ENCODE assay signal across 8 mouse cellular contexts in the genomic region with DNA sequence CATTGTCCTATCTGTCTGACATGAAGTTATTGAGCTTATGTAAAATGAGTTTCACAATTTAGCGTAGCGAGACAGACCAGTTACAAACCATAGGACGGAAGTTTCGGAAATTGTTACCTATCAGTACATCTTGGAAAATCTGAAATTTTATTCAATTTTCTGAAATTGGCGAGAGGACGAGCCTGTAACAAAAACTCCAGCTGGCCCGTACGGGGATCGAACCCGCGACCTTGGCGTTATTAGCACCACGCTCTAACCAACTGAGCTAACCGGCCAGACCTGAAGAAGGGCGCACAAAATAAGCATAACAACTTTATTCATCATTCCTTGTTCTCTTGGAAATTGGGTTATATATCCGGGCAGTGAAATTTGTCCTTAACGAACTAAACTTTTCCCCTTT. TPM values are rescaled to one million over a fixed set of nuclear protein-coding genes. Genes with fewer than 3 reads are reported as not detected.
DNase-seq lines count a peak whose midpoint lies in the region; ATAC-seq and TF ChIP-seq lines count a peak whose summit lies in the region.

No protein-coding gene starts in this region.

- no peak for TF ChIP-seq CTCF in heart, postnatal 0 days (IDR thresholded peaks at IDR 0.05; ENCODE audit: low read depth)
- TF ChIP-seq CTCF in stomach, postnatal 0 days (IDR thresholded peaks at IDR 0.05; ENCODE audit: low read depth), result no peak

- no peaks in the 10 kb centered on the region for H3K36me3 ChIP-seq in forebrain, embryonic 12.5 days (replicated peaks)
- H3K36me3 ChIP-seq in heart, postnatal 0 days (replicated peaks; ENCODE audit: control insufficient read depth, insufficient read depth, low read length), result no peaks in the 10 kb centered on the region
- H3K36me3 ChIP-seq in liver, embryonic 15.5 days (replicated peaks), result no peaks in the 10 kb centered on the region
- no peaks in the 10 kb centered on the region for H3K36me3 ChIP-seq in neural tube, embryonic 11.5 days (ENCODE audit: control insufficient read depth, insufficient read depth, low read length)
- H3K36me3 ChIP-seq in stomach, postnatal 0 days (ENCODE audit: control insufficient read depth, insufficient read depth, low read length), result no peaks in the 10 kb centered on the region

- H3K27me3 ChIP-seq in forebrain, embryonic 12.5 days, result no peaks in the 10 kb centered on the region
- no peaks in the 10 kb centered on the region for H3K27me3 ChIP-seq in heart, postnatal 0 days (ENCODE audit: control insufficient read depth, insufficient read depth, low read length)
- no peaks in the 10 kb centered on the region for H3K27me3 ChIP-seq in liver, embryonic 15.5 days
- no peaks in the 10 kb centered on the region for H3K27me3 ChIP-seq in neural tube, embryonic 11.5 days (ENCODE audit: control insufficient read depth, insufficient read depth, low read length)
- no peaks in the 10 kb centered on the region for H3K27me3 ChIP-seq in stomach, postnatal 0 days (ENCODE audit: control insufficient read depth, insufficient read depth, low read length)

- H3K4me1 ChIP-seq in forebrain, embryonic 12.5 days, result peaks cover 18% of the 10 kb centered on the region
- H3K4me1 ChIP-seq in heart, postnatal 0 days (ENCODE audit: control insufficient read depth, insufficient read depth), result no peaks in the 10 kb centered on the region
- peaks cover 35% of the 10 kb centered on the region for H3K4me1 ChIP-seq in liver, embryonic 15.5 days (replicated peaks)
- 0 out of 2 replicates have a peak, but pooled peaks cover 5% of the 10 kb centered on the region for H3K4me1 ChIP-seq in neural tube, embryonic 11.5 days (ENCODE audit: control insufficient read depth, insufficient read depth, low read length)
- H3K4me1 ChIP-seq in stomach, postnatal 0 days (replicated peaks; ENCODE audit: control insufficient read depth, insufficient read depth), result no peaks in the 10 kb centered on the region; the same call in 1 of the 2 replicates

- TF ChIP-seq EP300 in heart, postnatal 0 days (IDR thresholded peaks at IDR 0.05; ENCODE audit: low read depth), result no peak
- TF ChIP-seq EP300 in stomach, postnatal 0 days (optimal IDR thresholded peaks at IDR 0.05), result no peak

- peak overlapping the region; percentile 63 for H3K9ac ChIP-seq in forebrain, embryonic 12.5 days
- peak overlapping the region; percentile 66 for H3K9ac ChIP-seq in heart, postnatal 0 days (replicated peaks; ENCODE audit: low read depth, low read length)
- H3K9ac ChIP-seq in liver, embryonic 15.5 days, result peak overlapping the region; percentile 71
- no peak overlapping the region for H3K9ac ChIP-seq in neural tube, embryonic 11.5 days (ENCODE audit: low read length)
- H3K9ac ChIP-seq in stomach, postnatal 0 days (ENCODE audit: low read length), result peak overlapping the region; percentile 63

- H3K9me3 ChIP-seq in forebrain, embryonic 12.5 days, result no peaks in the 10 kb centered on the region
- H3K9me3 ChIP-seq in heart, postnatal 0 days (replicated peaks; ENCODE audit: control insufficient read depth, low read length), result no peaks in the 10 kb centered on the region
- H3K9me3 ChIP-seq in liver, embryonic 15.5 days (replicated peaks), result no peaks in the 10 kb centered on the region
- no peaks in the 10 kb centered on the region for H3K9me3 ChIP-seq in neural tube, embryonic 11.5 days (ENCODE audit: control insufficient read depth, low read length)
- no peaks in the 10 kb centered on the region for H3K9me3 ChIP-seq in stomach, postnatal 0 days (ENCODE audit: control insufficient read depth, low read length)

- H3K27ac ChIP-seq in forebrain, embryonic 12.5 days, result no peak overlapping the region
- peak overlapping the region; percentile 82 for H3K27ac ChIP-seq in heart, postnatal 0 days (ENCODE audit: low read depth)
- peak overlapping the region; percentile 80 for H3K27ac ChIP-seq in liver, embryonic 15.5 days (replicated peaks)
- H3K27ac ChIP-seq in neural tube, embryonic 11.5 days (ENCODE audit: low read depth, low read length), result no peak overlapping the region
- peak overlapping the region; percentile 72; the same call in 1 of the 2 replicates for H3K27ac ChIP-seq in stomach, postnatal 0 days (replicated peaks)

- peak overlapping the region; percentile 50 for H3K4me3 ChIP-seq in forebrain, embryonic 12.5 days (replicated peaks)
- peak overlapping the region; percentile 62 for H3K4me3 ChIP-seq in heart, postnatal 0 days (ENCODE audit: low read depth, low read length)
- H3K4me3 ChIP-seq in liver, embryonic 15.5 days (replicated peaks), result peak overlapping the region; percentile 64
- H3K4me3 ChIP-seq in neural tube, embryonic 11.5 days (ENCODE audit: low read depth, low read length), result peak overlapping the region; percentile 42
- H3K4me3 ChIP-seq in stomach, postnatal 0 days (ENCODE audit: low read depth, low read length), result peak overlapping the region; percentile 60

- DNase-seq in CD4-positive, CD25-positive, alpha-beta regulatory T cell, adult 2 months (ENCODE audit: low read depth, low spot score), result peak; percentile 89
- DNase-seq in c-Kit-negative CD71-positive TER-119-positive erythroid progenitor cells, embryonic 14.5 days (ENCODE audit: low read depth, low spot score), result peak; percentile 81
- DNase-seq in heart, postnatal 0 days (ENCODE audit: low spot score), result peak; percentile 71
- DNase-seq in kidney, postnatal 36 days, result peak; percentile 90 to 94
- DNase-seq in neural tube, embryonic 11.5 days (ENCODE audit: low spot score), result peak; percentile 85
- peak; percentile 82 for DNase-seq in stomach, postnatal 0 days (ENCODE audit: low spot score)

- peak overlapping the region; percentile 67 for H3K4me2 ChIP-seq in forebrain, embryonic 12.5 days
- peak overlapping the region; percentile 65 for H3K4me2 ChIP-seq in heart, postnatal 0 days (ENCODE audit: low read depth, low read length)
- H3K4me2 ChIP-seq in liver, embryonic 15.5 days, result peak overlapping the region; percentile 86
- peak overlapping the region; percentile 55 for H3K4me2 ChIP-seq in neural tube, embryonic 11.5 days (ENCODE audit: low read depth)
- peak overlapping the region; percentile 71 for H3K4me2 ChIP-seq in stomach, postnatal 0 days (replicated peaks; ENCODE audit: low read depth)

- under 1% methylated on average over 17 of the region's 17 CpGs for WGBS in forebrain, embryonic 12.5 days
- WGBS in heart, postnatal 0 days, result 0% methylated on average over 17 of the region's 17 CpGs
- 0% methylated on average over 17 of the region's 17 CpGs for WGBS in liver, embryonic 15.5 days (ENCODE audit: insufficient replicate concordance)
- under 1% methylated on average over 17 of the region's 17 CpGs for WGBS in neural tube, embryonic 11.5 days
- under 1% methylated on average over 17 of the region's 17 CpGs for WGBS in stomach, postnatal 0 days

- ATAC-seq in forebrain, embryonic 12.5 days (ENCODE audit: low FRiP score), result peak; percentile 82
- ATAC-seq in heart, postnatal 0 days (ENCODE audit: insufficient read depth, low read depth), result peak; percentile 78
- peak; percentile 84 for ATAC-seq in liver, embryonic 15.5 days (ENCODE audit: insufficient read depth)
- ATAC-seq in neural tube, embryonic 11.5 days (ENCODE audit: insufficient read depth, low FRiP score, low TSS enrichment), result peak; percentile 85
- peak; percentile 81 for ATAC-seq in stomach, postnatal 0 days (ENCODE audit: low FRiP score, low TSS enrichment)

RNA-seq across cellular contexts. Expression of a gene that starts 14.2 kb away (rescaled TPM):
- polyA plus RNA-seq in forebrain, embryonic 12.5 days (2016; fragmentation: Nextera tagmentation; extraction: Ambion mirVana), result 13.0 and 13.2 TPM in 2 replicates
- 6.7 and 7.4 TPM in 2 replicates for total RNA-seq in heart, postnatal 0 days (2014; rRNA removed; ENCODE audit: low replicate concordance)
- polyA plus RNA-seq in heart, postnatal 0 days (2015; fragmentation: Nextera tagmentation; extraction: Ambion mirVana), result 6.8 and 7.2 TPM in 2 replicates
- polyA plus RNA-seq in liver, embryonic 15.5 days (2015; fragmentation: Nextera tagmentation; extraction: Ambion mirVana), result 5.1 and 5.2 TPM in 2 replicates
- 13.3 and 13.7 TPM in 2 replicates for polyA plus RNA-seq in neural tube, embryonic 11.5 days (2014; fragmentation: Nextera tagmentation; extraction: Ambion mirVana)
- polyA plus RNA-seq in stomach, postnatal 0 days (2015; fragmentation: Nextera tagmentation; extraction: Ambion mirVana), result 7.1 and 7.4 TPM in 2 replicates

RNA-seq across cellular contexts. Expression of a gene that starts 27.8 kb away (rescaled TPM):
- 0.18 and 0.36 TPM in 2 replicates for polyA plus RNA-seq in forebrain, embryonic 12.5 days (2016; fragmentation: Nextera tagmentation; extraction: Ambion mirVana)
- 0.27 TPM in 1 of 2 replicates, not detected in the other for total RNA-seq in heart, postnatal 0 days (2014; rRNA removed; ENCODE audit: low replicate concordance)
- 0.14 and 0.18 TPM in 2 replicates for polyA plus RNA-seq in heart, postnatal 0 days (2015; fragmentation: Nextera tagmentation; extraction: Ambion mirVana)
- polyA plus RNA-seq in liver, embryonic 15.5 days (2015; fragmentation: Nextera tagmentation; extraction: Ambion mirVana), result 1.6 and 2.1 TPM in 2 replicates
- polyA plus RNA-seq in neural tube, embryonic 11.5 days (2014; fragmentation: Nextera tagmentation; extraction: Ambion mirVana), result 0.16 TPM in 1 of 2 replicates, not detected in the other
- polyA plus RNA-seq in stomach, postnatal 0 days (2015; fragmentation: Nextera tagmentation; extraction: Ambion mirVana), result 0.05 TPM in 1 of 2 replicates, not detected in the other

RNA-seq across cellular contexts. Expression of a gene that starts 50.7 kb away (rescaled TPM):
- polyA plus RNA-seq in forebrain, embryonic 12.5 days (2016; fragmentation: Nextera tagmentation; extraction: Ambion mirVana), result 0.23 and 0.36 TPM in 2 replicates
- total RNA-seq in heart, postnatal 0 days (2014; rRNA removed; ENCODE audit: low replicate concordance), result not detected in 2 replicates
- 0.04 and 0.15 TPM in 2 replicates for polyA plus RNA-seq in heart, postnatal 0 days (2015; fragmentation: Nextera tagmentation; extraction: Ambion mirVana)
- polyA plus RNA-seq in liver, embryonic 15.5 days (2015; fragmentation: Nextera tagmentation; extraction: Ambion mirVana), result not detected in 2 replicates
- polyA plus RNA-seq in neural tube, embryonic 11.5 days (2014; fragmentation: Nextera tagmentation; extraction: Ambion mirVana), result 0.65 and 0.81 TPM in 2 replicates
- polyA plus RNA-seq in stomach, postnatal 0 days (2015; fragmentation: Nextera tagmentation; extraction: Ambion mirVana), result 0.04 and 0.07 TPM in 2 replicates

Comparison
In these comparisons a context has a peak if more than half of its experiments do, and no peak if none do; other contexts are left out.
1. H3K27ac ChIP-seq: peak in heart, postnatal 0 days (single experiment), liver, embryonic 15.5 days (single experiment) and stomach, postnatal 0 days (single experiment); none in forebrain, embryonic 12.5 days (single experiment) and neural tube, embryonic 11.5 days (single experiment).
2. Peak in every context shown above with its lines, with median percentiles within 50 percentile points of each other: DNase-seq, ATAC-seq, H3K4me2 ChIP-seq and H3K4me3 ChIP-seq.